Mouse (Mus musculus) Muller cell, postnatal 12 days (primary cell): ENCODE measurements around the gene Elobl.
"Not testable (repeated sequence)": the region's sequence is repeated elsewhere in the genome, so short reads cannot be mapped to it uniquely, and the experiment has no call there.

ENCODE experiments used
- DNase-seq: peaks from one replicate; pipeline ENCODE4 v3.0.0-alpha.2; 2015; ENCODE audit errors: inconsistent ontology term

Elobl gene

DNA sequence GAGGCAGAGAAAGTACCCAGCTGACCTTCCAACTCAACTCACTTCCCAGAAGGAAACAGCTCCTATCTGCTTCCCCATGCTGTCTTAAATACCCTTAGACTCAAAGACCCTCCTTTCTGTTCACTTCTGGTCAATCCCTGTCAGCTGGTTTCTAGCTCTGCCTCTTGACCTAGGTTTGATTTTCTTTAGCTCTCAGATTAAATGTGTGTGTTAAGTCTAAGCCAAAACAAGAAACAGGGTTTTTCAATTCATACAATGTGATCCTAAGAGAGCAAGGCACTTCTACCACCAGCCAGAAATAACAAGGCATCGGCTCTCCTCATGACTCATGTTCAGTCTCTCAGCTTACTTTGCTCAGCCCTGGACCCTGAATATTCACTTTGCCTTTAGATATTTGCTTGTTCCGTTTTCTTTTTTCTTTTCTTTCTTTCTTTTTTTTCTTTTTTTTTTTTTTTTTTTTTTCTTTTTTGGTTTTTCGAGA, at the start of gene Elobl:
Gene Elobl (minus strand): TSS at position 51 of the 481 bp plus-strand sequence.
- no peak for DNase-seq

DNA sequence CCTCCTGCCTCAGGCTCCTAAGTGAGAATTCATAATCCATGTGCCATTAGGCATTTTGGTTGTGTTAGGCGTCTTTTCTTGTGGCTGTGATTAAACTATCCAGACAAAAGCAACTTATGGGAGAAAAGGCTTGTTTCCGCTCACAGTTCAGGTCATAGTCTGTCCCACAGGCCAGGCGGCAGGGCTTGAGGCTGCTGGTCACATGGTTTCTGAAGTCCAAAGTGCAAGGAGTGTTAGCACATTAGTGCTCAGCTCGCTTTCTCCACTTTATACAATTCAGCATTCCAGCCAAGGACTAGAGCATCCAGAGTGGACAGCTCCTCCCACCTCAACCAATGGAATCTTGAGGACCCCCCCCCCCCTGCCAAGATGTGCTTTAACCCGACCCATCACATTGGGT, 45.5 kb upstream of the Elobl start:
- no peak for DNase-seq

DNA sequence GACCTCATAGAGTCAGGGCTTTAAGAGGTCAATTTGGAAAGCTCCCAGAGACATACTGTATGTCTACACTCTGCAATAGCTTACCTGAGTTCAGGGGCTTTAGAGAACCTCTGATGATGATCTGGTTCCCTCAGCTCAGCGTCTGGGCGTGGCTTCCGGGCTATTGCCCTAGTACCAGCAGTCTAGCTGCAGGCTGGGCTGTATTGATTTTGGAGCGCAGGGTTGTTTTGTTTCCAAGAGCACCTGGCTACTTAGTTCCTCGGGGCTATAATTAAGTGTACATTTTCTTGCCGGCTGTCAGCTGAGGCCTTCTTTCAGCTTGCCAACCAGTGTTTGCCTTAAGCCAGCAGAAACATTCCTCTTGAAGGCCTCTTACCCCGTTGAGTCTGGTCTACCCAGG, 42.8 kb upstream of the Elobl start:
- no peak for DNase-seq

GRCm38 (mm10) chr11:89009066-89009465, 42.3 kb upstream of the Elobl start:
- DNase-seq, result no peak

- DNase-seq, result no peak
These were observed 40.9 kb upstream of the Elobl start for GRCm38 (mm10) chr11:89007582-89007981.

- DNase-seq, result no peak
These were observed 39.7 kb upstream of the Elobl start for GRCm38 (mm10) chr11:89006404-89006803.

DNA sequence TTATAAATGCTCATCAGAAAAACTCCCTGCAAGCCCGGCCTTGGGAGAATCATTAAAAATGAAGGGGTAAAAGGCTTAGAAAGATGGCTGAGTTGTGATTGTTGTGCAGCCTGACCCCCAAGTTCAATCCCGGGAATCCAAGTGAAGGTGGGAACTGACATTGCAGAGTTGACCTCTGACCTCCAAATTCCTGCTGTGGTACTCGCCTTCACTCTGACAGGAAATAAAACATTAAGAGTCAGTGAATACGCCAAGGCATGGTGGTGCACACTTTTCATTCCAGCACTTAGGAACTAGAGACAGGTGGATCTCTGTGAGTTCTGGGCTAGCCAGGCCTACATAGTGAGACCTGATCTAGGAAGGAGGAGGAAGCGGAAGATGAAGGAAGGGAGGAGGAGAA, 38.7 kb upstream of the Elobl start:
- no peak for DNase-seq

DNA sequence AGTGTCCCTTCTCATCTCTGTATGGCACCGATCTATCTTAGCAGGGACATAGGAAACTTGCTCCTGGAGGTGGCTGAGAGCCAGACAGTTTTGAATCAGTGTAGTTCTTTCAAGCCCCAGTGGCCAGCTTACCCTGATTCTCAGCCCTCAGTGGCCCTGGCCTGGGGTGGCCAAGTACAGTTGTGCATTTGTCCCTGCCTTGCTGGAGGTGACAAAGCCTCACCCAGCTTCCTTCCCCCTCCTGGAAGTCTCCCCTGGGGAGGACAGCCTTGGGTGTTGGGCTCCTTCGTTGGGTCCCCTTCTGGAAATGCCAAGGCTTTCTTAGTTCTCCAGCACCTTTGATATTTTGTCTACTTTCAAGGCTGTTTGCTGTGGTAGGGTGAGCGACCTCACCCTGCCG, 37.0 kb upstream of the Elobl start:
- no peak for DNase-seq

DNA sequence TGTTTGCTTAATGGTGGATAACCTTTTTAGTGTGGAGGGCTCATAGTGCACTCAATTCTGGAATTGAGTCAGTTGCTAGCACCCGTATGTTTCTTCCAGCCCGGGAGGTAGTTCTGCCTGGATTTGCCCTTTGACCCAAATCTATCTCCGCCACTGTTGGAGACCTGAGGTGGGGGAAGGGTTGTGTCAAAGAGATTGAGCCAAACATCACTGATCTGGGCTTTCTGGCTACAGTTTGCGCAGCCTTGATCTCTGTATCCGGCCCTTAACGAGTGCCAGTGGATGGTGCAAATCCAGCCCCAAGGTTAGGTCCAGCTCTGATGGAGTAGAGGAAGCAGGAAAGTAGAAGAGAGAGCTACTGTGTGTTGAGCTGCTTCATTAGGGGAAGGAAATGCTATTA, 36.3 kb upstream of the Elobl start:
- no peak for DNase-seq

DNA sequence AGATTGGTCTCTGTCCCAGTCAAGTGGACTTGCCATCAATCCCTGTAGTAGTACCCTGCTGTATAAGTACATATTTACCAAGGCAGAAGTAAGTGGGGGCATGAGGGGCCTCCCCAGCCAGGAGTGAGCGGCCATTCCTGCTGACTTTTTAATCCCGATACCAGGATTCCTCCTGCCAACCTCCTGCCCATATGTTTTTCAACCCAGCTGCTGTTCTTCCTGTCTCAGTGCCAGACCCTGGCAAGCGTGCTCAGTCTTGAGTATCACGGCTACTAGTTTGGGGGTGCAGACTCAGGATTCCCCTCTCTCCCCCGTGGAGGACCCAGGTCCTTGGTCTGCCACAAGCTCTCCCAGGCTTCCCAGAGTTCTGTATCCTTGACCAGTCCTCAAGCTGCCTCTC, 35.9 kb upstream of the Elobl start:
- DNase-seq, result no peak

DNA sequence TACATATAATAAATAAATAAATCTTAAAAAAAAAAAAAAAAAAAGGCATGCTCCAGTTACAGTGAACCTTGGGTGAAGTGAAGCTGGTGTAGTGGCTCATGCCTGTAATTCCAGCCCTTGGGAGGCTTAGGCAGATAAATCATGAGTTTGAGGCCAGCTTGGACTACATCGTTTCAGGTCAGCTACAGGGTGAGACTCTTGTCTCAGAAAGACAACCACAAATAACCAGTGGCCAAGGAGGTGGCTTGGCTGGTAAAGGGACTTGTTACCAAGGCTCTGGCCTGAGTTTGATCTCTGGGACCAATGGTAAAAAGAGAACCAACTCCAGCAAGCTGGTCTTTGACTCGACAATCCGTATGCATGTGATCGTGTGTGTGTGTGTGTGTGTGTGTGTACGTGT, 35.3 kb upstream of the Elobl start:
- DNase-seq, result no peak

- no peak for DNase-seq
These were observed 34.8 kb upstream of the Elobl start for GRCm38 (mm10) chr11:89001569-89001968.

- no peak for DNase-seq
These were observed 33.7 kb upstream of the Elobl start for GRCm38 (mm10) chr11:89000527-89000819.

DNA sequence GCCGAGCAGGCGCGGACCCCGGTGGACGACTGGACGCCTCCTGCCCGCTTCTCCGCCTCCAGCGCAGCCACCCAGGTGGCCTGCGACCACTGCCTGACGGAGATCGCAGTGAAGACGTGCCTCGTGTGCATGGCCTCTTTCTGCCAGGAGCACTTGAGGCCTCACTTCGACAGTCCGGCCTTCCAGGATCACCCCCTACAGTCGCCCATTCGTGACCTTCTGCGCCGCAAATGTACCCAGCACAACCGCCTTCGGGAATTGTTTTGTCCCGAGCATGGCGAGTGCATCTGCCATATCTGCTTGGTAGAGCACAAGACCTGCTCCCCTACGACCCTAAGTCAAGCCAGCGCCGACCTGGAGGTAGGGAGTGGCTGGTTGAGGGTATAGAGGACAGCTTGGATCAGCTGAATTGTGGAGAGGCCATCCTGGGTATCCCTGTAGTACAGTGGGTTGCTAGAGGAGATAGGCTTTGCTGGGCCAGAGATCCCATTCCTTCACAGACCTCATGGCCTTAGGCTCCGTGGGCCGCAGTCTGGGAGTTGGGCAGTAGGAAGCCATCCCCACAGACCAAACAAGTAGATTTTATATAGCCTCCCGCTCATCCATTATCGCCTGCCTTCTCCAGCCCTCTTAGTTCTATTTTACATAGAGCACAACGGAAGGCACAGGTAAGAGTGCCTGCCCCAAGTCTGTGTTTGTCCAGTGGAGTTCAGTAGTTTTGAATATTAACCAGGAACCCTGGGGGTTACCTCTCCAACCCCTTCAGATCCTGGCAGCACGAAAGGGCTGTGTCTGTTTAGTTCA, 33.2 kb upstream of the Elobl start:
- peak; percentile 25 for DNase-seq

DNA sequence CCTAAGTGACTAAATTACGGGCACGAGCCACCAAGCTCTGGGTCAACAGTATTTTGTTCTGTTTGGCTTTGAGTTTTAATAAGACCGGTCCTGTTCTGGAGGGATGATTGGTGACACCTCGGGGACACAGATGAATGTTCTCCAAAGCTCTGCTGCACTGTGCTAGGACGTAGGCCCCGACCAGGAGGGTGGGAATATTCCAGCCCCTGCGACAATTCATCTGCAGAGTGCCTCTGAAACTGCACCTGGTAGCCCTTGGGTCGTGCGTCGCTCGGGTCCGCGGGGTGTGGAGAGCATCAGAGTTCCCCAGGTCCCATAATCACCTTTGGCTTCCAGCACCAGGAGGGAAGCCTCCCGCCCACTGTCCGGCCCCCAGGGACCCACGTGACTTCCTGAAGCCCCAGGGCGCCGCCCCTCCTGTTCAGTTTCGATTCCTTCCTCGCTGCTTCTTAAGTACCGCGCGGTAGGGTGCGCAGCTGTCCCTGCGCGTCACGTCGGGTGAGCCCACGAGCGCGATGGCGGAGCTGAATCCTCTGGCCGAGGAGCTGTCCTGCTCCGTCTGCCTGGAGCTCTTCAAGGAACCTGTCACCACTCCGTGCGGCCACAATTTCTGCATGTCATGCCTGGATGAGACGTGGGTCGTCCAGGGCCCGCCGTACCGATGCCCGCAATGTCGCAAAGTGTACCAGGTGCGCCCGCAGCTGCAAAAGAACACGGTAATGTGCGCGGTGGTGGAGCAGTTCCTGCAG, 32.4 kb upstream of the Elobl start, which contains the start of gene Trim25:
Gene Trim25 (plus strand): TSS at position 403 of the 749 bp plus-strand sequence.
- peak; percentile 96 for DNase-seq

GRCm38 (mm10) chr11:88998406-88998805, 31.7 kb upstream of the Elobl start:
- no peak for DNase-seq

DNA sequence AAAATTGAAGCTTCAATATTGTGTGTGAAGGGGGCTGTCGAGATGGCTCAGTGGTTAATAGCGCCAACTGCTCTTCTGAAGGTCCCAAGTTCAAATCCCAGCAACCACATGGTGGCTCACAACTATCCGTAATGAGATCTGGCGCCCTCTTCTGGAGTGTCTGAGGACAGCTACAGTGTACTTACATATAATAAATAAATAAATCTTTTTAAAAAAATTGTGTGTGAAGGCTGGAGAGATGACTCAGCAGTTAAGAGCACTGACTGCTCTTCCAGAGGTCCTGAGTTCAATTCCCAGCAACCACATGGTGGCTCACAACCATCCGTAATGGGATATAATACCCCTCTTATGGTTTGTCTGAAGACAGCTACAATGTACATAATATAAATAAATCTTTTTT, 30.6 kb upstream of the Elobl start:
- DNase-seq, result not testable (repeated sequence)

DNA sequence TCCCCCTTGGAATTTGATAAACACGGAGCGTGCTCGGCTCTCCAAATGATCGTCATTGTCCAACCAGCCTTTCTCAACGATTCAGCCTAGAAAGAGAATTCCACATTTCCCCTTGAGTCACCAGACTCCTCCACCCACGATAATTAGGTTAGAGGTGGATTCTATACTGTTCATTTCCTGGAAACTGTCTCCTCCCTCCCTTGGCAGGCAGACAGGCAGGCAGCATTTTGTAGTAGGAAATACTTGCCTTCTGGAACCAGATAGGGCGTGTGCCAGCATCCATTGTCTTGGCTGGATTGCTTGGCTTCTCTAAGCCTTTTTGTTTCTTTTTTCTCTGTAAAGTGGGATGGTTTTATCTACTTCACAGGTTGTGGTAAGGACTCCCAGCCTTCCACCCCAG, 29.7 kb upstream of the Elobl start:
- DNase-seq, result no peak

GRCm38 (mm10) chr11:88995616-88996015, 28.9 kb upstream of the Elobl start:
- no peak for DNase-seq

DNA sequence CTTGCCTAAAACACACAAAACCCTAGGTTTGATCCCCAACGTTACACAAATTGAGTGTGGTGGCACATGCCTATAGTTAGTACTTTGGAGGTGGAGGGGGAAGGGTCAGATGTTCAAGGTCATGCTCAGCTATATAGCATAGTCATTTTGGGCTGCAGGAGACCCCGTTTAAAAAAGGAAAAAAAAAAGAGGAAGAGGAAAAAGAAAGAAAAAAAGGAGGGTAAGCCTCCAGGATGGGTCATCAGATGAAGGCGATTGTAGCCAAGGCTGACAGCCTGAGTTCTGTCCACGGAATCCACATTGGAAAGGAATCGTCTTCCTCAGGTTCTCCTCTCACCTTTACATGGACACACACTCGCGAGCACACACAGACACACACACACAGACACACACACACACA, 27.8 kb upstream of the Elobl start:
- no peak for DNase-seq

DNA sequence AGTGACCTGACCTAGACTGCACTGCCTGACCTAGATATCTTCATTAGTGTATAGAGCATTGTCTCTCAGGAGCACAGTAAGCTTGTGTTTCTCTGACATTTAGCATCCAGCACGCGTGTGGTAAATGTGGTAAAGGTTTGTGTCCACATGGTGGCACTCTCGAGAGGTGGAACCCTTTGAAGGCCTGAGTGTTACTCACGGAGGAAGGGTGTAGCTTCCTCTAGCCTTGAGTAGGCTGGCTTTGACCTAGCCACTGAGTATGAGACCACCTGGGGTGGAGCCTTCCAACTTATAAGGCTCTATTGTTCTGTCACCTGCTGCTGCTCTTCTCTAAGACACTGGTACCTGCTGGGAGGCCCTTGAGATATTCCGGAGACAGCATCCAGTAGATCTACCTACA, 26.9 kb upstream of the Elobl start:
- DNase-seq, result no peak

DNA sequence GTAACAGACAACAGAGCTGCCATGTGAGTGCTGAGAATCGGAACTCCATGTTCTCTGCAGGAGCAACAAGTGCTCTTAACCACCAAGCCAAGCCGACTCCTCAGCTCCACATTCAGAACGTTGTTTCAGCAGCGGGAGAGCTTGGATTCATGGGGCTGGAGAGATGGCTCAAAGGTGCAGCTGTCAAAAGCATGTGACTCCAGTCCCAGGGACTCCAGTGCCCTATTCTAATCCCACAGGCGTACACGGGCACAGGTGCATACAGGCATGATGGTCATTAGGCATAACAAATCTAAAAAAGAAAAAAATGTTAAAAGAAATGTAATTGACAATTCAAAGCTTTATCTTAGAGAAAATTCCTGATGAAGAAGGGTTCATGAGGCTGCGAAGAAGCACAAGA, 26.5 kb upstream of the Elobl start:
- DNase-seq, result no peak

- DNase-seq, result no peak
These were observed 22.8 kb upstream of the Elobl start for GRCm38 (mm10) chr11:88989530-88989929.
